Mouse (Mus musculus): ENCODE data around the gene 6030445D17Rik. TPM values are rescaled to one million over a fixed set of nuclear protein-coding genes. Genes with fewer than 3 reads are reported as not detected.

6030445D17Rik gene
- total and polyA plus RNA-seq, 2 experiments: 0.15 to 0.18 TPM

GRCm38 (mm10) chr4:136452286-136452685 is 9.8 kb upstream of the 6030445D17Rik start:
- Histone ChIP-seq H3K4me3 (ENCODE audit: insufficient read depth, low read depth, low read length) (no peak overlapping the region), H3K79me2 (ENCODE audit: control insufficient read depth, insufficient read depth, low read length) (no peaks in the 10 kb centered on the region), H3K27ac (replicated peaks; ENCODE audit: insufficient read depth, low read depth, low read length) (peak overlapping the region; percentile 86), H3K4me1 (ENCODE audit: control insufficient read depth, insufficient read depth, low read length) (peaks cover 12% of the 10 kb centered on the region), H3K9ac (ENCODE audit: low read depth, low read length) (no peak overlapping the region), H3K27me3 (ENCODE audit: control insufficient read depth, insufficient read depth, low read length) (no peaks in the 10 kb centered on the region), H3K36me3 (ENCODE audit: control insufficient read depth, insufficient read depth, low read length) (no peaks in the 10 kb centered on the region)
- DNase-seq (ENCODE audit: extremely low read depth, low read depth, low spot score): peak; percentile 74
- TF ChIP-seq CTCF (IDR thresholded peaks at IDR 0.05; ENCODE audit: low read depth, low read length) (no peak), POLR2A (IDR thresholded peaks at IDR 0.05; ENCODE audit: extremely low read depth, insufficient read depth, low read length) (no peak)
- 44% methylated on average over 3 of the region's 3 CpGs for WGBS

DNA sequence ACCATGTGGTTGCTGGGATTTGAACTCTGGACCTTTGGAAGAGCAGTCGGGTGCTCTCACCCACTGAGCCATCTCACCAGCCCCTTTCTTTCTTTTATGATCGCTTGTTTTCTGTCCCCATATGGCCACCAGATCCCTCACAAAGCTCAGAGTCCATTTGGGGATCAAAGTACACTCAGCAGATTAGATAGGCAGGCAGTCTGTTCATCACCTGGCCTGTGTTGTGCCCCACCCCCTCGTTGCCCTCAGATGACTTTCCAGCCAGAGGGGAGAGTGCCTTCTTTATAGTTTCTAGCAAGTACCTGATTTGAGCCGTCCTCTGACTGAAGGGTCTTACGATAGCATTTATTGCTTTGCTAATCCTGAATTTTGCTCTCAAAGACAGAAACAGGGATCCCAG is 9.3 kb upstream of the 6030445D17Rik start:
- Histone ChIP-seq H3K27me3 (ENCODE audit: control insufficient read depth, insufficient read depth, low read length) (no peaks in the 10 kb centered on the region), H3K9ac (ENCODE audit: low read depth, low read length) (no peak overlapping the region), H3K4me1 (ENCODE audit: control insufficient read depth, insufficient read depth, low read length) (peaks cover 12% of the 10 kb centered on the region), H3K27ac (replicated peaks; ENCODE audit: insufficient read depth, low read depth, low read length) (peak overlapping the region; percentile 54), H3K4me3 (ENCODE audit: insufficient read depth, low read depth, low read length) (no peak overlapping the region), H3K79me2 (ENCODE audit: control insufficient read depth, insufficient read depth, low read length) (no peaks in the 10 kb centered on the region), H3K36me3 (ENCODE audit: control insufficient read depth, insufficient read depth, low read length) (no peaks in the 10 kb centered on the region)
- WGBS: 23% methylated on average over 5 of the region's 5 CpGs
- TF ChIP-seq POLR2A (IDR thresholded peaks at IDR 0.05; ENCODE audit: extremely low read depth, insufficient read depth, low read length) (no peak), CTCF (IDR thresholded peaks at IDR 0.05; ENCODE audit: low read depth, low read length) (no peak)
- peak; percentile 93 for DNase-seq (ENCODE audit: extremely low read depth, low read depth, low spot score)

- Histone ChIP-seq H3K79me2 (ENCODE audit: control insufficient read depth, insufficient read depth, low read length) (no peaks in the 10 kb centered on the region), H3K4me1 (ENCODE audit: control insufficient read depth, insufficient read depth, low read length) (peaks cover 12% of the 10 kb centered on the region), H3K36me3 (ENCODE audit: control insufficient read depth, insufficient read depth, low read length) (no peaks in the 10 kb centered on the region), H3K4me3 (ENCODE audit: insufficient read depth, low read depth, low read length) (peak overlapping the region; percentile 25; the same call in 1 of the 2 replicates), H3K9ac (ENCODE audit: low read depth, low read length) (peak overlapping the region; percentile 34; the same call in 1 of the 2 replicates), H3K27me3 (ENCODE audit: control insufficient read depth, insufficient read depth, low read length) (no peaks in the 10 kb centered on the region), H3K27ac (replicated peaks; ENCODE audit: insufficient read depth, low read depth, low read length) (no peak overlapping the region)
- TF ChIP-seq POLR2A (IDR thresholded peaks at IDR 0.05; ENCODE audit: extremely low read depth, insufficient read depth, low read length) (no peak), CTCF (IDR thresholded peaks at IDR 0.05; ENCODE audit: low read depth, low read length) (peak; percentile 72)
- peak; percentile 43 for DNase-seq (ENCODE audit: extremely low read depth, low read depth, low spot score)
- 10% methylated on average over 10 of the region's 10 CpGs for WGBS
Measured at GRCm38 (mm10) chr4:136454850-136455260, 7.2 kb upstream of the 6030445D17Rik start.

DNA sequence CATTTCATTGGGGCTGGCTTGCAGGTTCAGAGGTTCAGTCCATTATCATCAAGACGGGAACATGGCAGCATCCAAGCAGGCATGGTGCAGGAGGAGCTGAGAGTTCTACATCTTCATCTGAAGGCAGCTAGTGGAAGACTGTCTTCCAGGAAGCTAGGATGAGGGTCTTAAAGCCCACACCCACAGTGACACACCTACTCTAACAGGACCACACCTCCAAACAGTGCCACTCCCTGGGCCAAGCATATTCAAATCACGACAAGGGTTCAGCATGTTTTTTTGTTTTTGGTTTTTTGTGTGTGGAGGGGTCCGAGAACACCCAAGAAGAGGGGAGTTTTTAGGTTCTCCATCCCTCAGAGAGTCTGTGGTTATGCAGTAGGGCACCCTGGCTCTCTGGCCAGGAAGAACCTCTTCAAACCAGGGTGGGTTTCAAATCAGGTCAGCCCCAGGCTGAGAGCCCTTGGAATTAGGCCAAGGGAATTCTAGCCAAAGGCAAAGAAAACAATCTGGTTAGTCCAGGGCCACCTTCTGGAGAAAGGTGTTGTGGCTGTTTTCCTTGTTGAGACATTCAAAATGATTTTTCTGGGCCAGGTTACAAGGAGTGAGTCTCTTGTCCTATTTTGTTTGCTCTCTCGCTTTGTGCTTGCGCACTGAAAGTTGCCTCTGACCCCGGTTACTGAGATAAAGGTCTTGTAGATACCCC is 5.4 kb upstream of the 6030445D17Rik start:
- no peak for TF ChIP-seq POLR2A (IDR thresholded peaks at IDR 0.05; ENCODE audit: extremely low read depth, insufficient read depth, low read length)
- no peak for TF ChIP-seq CTCF (IDR thresholded peaks at IDR 0.05; ENCODE audit: low read depth, low read length)
- H3K27ac ChIP-seq (replicated peaks; ENCODE audit: insufficient read depth, low read depth, low read length): no peak overlapping the region

DNA sequence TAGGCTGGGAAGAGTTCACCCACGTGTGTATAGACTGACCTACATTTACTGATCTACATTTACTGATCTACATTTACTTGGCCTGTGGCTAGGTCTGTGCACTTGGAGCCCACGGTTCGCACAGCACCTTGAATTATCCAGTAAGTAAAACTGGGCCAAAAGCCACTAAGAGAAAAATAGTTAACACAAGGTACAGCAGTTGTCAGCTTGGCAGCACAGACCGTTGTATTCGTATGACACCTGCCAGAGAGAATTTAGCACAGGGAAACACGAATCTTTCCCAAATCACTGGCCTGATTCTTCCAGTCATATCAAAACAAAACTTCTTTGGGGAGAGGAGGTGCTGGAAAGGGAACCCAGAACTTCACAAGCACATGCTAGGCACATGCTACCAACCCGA is 3.8 kb upstream of the 6030445D17Rik start:
- TF ChIP-seq CTCF (IDR thresholded peaks at IDR 0.05; ENCODE audit: low read depth, low read length) (no peak), POLR2A (IDR thresholded peaks at IDR 0.05; ENCODE audit: extremely low read depth, insufficient read depth, low read length) (no peak)
- no peak for DNase-seq (ENCODE audit: extremely low read depth, low read depth, low spot score)
- Histone ChIP-seq H3K79me2 (ENCODE audit: control insufficient read depth, insufficient read depth, low read length) (no peaks in the 10 kb centered on the region), H3K4me3 (ENCODE audit: insufficient read depth, low read depth, low read length) (no peak overlapping the region), H3K36me3 (ENCODE audit: control insufficient read depth, insufficient read depth, low read length) (no peaks in the 10 kb centered on the region), H3K27me3 (ENCODE audit: control insufficient read depth, insufficient read depth, low read length) (no peaks in the 10 kb centered on the region), H3K9ac (ENCODE audit: low read depth, low read length) (no peak overlapping the region), H3K4me1 (ENCODE audit: control insufficient read depth, insufficient read depth, low read length) (no peaks in the 10 kb centered on the region), H3K27ac (replicated peaks; ENCODE audit: insufficient read depth, low read depth, low read length) (no peak overlapping the region)
- WGBS: 81% methylated on average over 7 of the region's 7 CpGs

More for the DNA sequence above, 5.4 kb upstream of the 6030445D17Rik start:
- no peak for DNase-seq (ENCODE audit: extremely low read depth, low read depth, low spot score)
- no peaks in the 10 kb centered on the region for H3K27me3 ChIP-seq (ENCODE audit: control insufficient read depth, insufficient read depth, low read length)
- no peaks in the 10 kb centered on the region for H3K36me3 ChIP-seq (ENCODE audit: control insufficient read depth, insufficient read depth, low read length)
- no peaks in the 10 kb centered on the region for H3K79me2 ChIP-seq (ENCODE audit: control insufficient read depth, insufficient read depth, low read length)
- 90% methylated on average over 6 of the region's 6 CpGs for WGBS
- H3K4me1 ChIP-seq (ENCODE audit: control insufficient read depth, insufficient read depth, low read length): peaks cover 7% of the 10 kb centered on the region
- no peak overlapping the region for H3K4me3 ChIP-seq (ENCODE audit: insufficient read depth, low read depth, low read length)
- no peak overlapping the region for H3K9ac ChIP-seq (ENCODE audit: low read depth, low read length)

DNA sequence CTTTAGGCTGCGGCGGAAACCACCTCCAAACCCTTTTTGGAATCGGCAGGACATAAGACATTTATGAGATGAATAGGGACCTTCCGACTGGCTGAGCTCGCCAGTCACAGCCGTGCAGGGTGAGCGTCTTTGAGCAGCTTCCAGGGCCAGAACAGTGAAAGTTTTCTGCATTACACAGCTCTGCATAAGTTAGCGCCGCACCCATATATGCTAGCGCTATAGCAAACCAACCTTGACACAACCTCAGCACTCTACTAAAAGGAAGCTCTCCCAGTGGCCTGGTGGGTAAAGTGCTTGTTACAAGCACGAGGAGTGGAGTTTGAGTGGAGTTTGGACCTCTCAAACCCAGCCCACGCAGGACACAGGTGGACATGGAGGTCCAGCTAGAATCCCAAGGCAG is 2.8 kb upstream of the 6030445D17Rik start:
- Histone ChIP-seq H3K4me3 (ENCODE audit: insufficient read depth, low read depth, low read length) (no peak overlapping the region), H3K9ac (ENCODE audit: low read depth, low read length) (no peak overlapping the region), H3K36me3 (ENCODE audit: control insufficient read depth, insufficient read depth, low read length) (no peaks in the 10 kb centered on the region), H3K4me1 (ENCODE audit: control insufficient read depth, insufficient read depth, low read length) (peaks cover 3% of the 10 kb centered on the region; the same call in 1 of the 2 replicates), H3K27me3 (ENCODE audit: control insufficient read depth, insufficient read depth, low read length) (no peaks in the 10 kb centered on the region), H3K79me2 (ENCODE audit: control insufficient read depth, insufficient read depth, low read length) (no peaks in the 10 kb centered on the region), H3K27ac (replicated peaks; ENCODE audit: insufficient read depth, low read depth, low read length) (0 out of 2 replicates have a peak overlapping the region, but pooled peaks have one; percentile 19)
- TF ChIP-seq CTCF (IDR thresholded peaks at IDR 0.05; ENCODE audit: low read depth, low read length) (no peak), POLR2A (IDR thresholded peaks at IDR 0.05; ENCODE audit: extremely low read depth, insufficient read depth, low read length) (no peak)
- 73% methylated on average over 12 of the region's 12 CpGs for WGBS
- no peak for DNase-seq (ENCODE audit: extremely low read depth, low read depth, low spot score)
